29 mouse cellular contexts compared by ENCODE assay signal in the genomic region with DNA sequence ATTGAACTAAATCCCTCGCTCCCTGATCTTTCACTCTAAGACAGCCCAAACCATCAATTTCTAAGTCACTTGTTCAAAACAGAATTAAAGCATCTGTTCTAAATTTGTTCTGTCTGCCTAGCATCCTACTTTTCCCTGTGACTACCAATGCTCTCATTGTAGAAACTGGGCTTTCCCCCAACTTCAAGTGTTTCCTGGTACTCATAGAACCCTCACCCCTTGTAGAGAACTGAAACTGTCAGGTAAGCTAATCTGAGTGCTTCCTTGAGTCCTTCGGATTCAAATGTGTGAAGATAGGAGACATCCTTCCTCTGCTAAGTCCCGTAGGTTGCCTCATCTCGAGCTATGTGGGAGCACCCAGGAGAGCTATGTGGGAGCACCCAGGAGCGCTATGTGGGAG. TPM values are rescaled to one million over a fixed set of nuclear protein-coding genes. Genes with fewer than 3 reads are reported as not detected.
DNase-seq lines count a peak whose midpoint lies in the region; ATAC-seq and TF ChIP-seq lines count a peak whose summit lies in the region.
"Had no signal": no experiment of that assay in that cellular context is flagged by ENCODE, and none has a peak within 500 bp of the region (broad histone marks: within the 10 kb centered on the region; RNA-seq: fewer than 3 reads in every experiment).

No protein-coding gene starts in this region.

- in situ Hi-C loops in CH12.LX (cut with MboI; ENCODE audit: low pct_ligation_motif_present, low pct_unique_long_range_greater_than_20kb, low sequenced_read_pairs), result no loop called here

- H3K4me3 ChIP-seq in lung, postnatal 0 days (ENCODE audit: low read depth, low read length), result no peak overlapping the region
- no peak overlapping the region for H3K4me3 ChIP-seq in CH12.LX (replicated peaks in 1 of 3; ENCODE audit: low read depth in 2 of 3, low read length in 2 of 3, poor library complexity in 1 of 3)
- H3K4me3 ChIP-seq: embryonic facial prominence, embryonic 10.5 days; embryonic facial prominence, embryonic 12.5 days; forebrain, embryonic 13.5 days; forebrain, embryonic 15.5 days had no signal

- H3K27ac ChIP-seq in lung, postnatal 0 days (ENCODE audit: low read length), result no peak overlapping the region
- H3K27ac ChIP-seq in CH12.LX (ENCODE audit: insufficient read depth, low read depth), result no peak overlapping the region
- H3K27ac ChIP-seq: embryonic facial prominence, embryonic 10.5 days; embryonic facial prominence, embryonic 12.5 days; forebrain, embryonic 13.5 days; forebrain, embryonic 15.5 days had no signal

- no peak overlapping the region for H3K4me2 ChIP-seq in lung, postnatal 0 days (replicated peaks; ENCODE audit: low read depth, low read length)
- no peak overlapping the region for H3K4me2 ChIP-seq in CH12.LX (ENCODE audit: insufficient read depth, low read depth, poor library complexity, severe bottlenecking)
- H3K4me2 ChIP-seq: embryonic facial prominence, embryonic 12.5 days; forebrain, embryonic 13.5 days; forebrain, embryonic 15.5 days had no signal

- no peak for TF ChIP-seq EP300 in lung, postnatal 0 days (IDR thresholded peaks at IDR 0.05)
- TF ChIP-seq EP300 in CH12.LX (IDR thresholded peaks at IDR 0.05; ENCODE audit: low read length), result peak; percentile 74

- H3K9ac ChIP-seq in lung, postnatal 0 days (replicated peaks; ENCODE audit: low read depth), result no peak overlapping the region
- no peak overlapping the region for H3K9ac ChIP-seq in CH12.LX (ENCODE audit: insufficient read depth, low read depth)
- H3K9ac ChIP-seq: embryonic facial prominence, embryonic 12.5 days; forebrain, embryonic 13.5 days; forebrain, embryonic 15.5 days; forebrain, postnatal 0 days had no signal

- no peak for ATAC-seq in lung, postnatal 0 days
- ATAC-seq: activated CD4-positive, CD25-positive, alpha-beta regulatory T cell, adult 4 months; CD4-positive, CD25-positive, alpha-beta regulatory T cell, adult 4 months; forebrain, embryonic 13.5 days; forebrain, embryonic 15.5 days; forebrain, postnatal 0 days; Patski had no signal

- no peak for TF ChIP-seq RAD21 in CH12.LX (IDR thresholded peaks at IDR 0.05; ENCODE audit: low read depth, low read length)

- H3K4me1 ChIP-seq in lung, postnatal 0 days (ENCODE audit: insufficient read depth, low read depth, low read length), result no peaks in the 10 kb centered on the region
- H3K4me1 ChIP-seq in CH12.LX (ENCODE audit: control insufficient read depth in 1 of 2, insufficient read depth in 2 of 2), result peaks cover 5 to 18% of the 10 kb centered on the region in 2 experiments; a peak in 3 of 4 replicates
- H3K4me1 ChIP-seq: embryonic facial prominence, embryonic 10.5 days; embryonic facial prominence, embryonic 12.5 days; forebrain, embryonic 13.5 days; forebrain, embryonic 15.5 days had no signal

- no peaks in the 10 kb centered on the region for H3K27me3 ChIP-seq in lung, postnatal 0 days (replicated peaks; ENCODE audit: insufficient read depth, low read length)
- H3K27me3 ChIP-seq in CH12.LX (replicated peaks), result no peaks in the 10 kb centered on the region
- H3K27me3 ChIP-seq: embryonic facial prominence, embryonic 12.5 days; forebrain, embryonic 13.5 days; forebrain, embryonic 15.5 days; Patski had no signal

- no peaks in the 10 kb centered on the region for H3K79me2 ChIP-seq in CH12.LX (replicated peaks; ENCODE audit: control insufficient read depth, extremely low read depth, insufficient read depth, poor library complexity, severe bottlenecking)

- DNase-seq in lung, postnatal 0 days (ENCODE audit: low spot score), result peak; percentile 23
- no peak for DNase-seq in lung, postnatal 14 days
- DNase-seq in A20 (ENCODE audit: low read depth, low spot score) (peak; percentile 12), CH12.LX (ENCODE audit: extremely low read depth) (peak; percentile 61)
- DNase-seq in layer of hippocampus, postnatal 25 days (ENCODE audit: extremely low spot score in 1 of 2, low spot score in 1 of 2), result no peak
- no peak for DNase-seq in layer of hippocampus, postnatal 14 days (ENCODE audit: low spot score in 2 of 2)
- DNase-seq: adrenal gland, adult 8-10 months; adrenal gland, postnatal 14 days; adrenal gland, postnatal 36 days; B cell, adult 2 months; cerebellum, adult 11-12 months; cerebellum, adult 2 months; cerebellum, adult 9-10 months; cerebellum, postnatal 10 days; cerebellum, postnatal 25 days; forebrain, postnatal 0 days had no signal

- no peaks in the 10 kb centered on the region for H3K9me3 ChIP-seq in lung, postnatal 0 days (ENCODE audit: low read length)
- peaks cover 8% of the 10 kb centered on the region for H3K9me3 ChIP-seq in CH12.LX (replicated peaks; ENCODE audit: low read length)
- H3K9me3 ChIP-seq: embryonic facial prominence, embryonic 10.5 days; forebrain, embryonic 13.5 days; forebrain, embryonic 15.5 days had no signal

- no peak for TF ChIP-seq CTCF in lung, postnatal 0 days (IDR thresholded peaks at IDR 0.05)
- TF ChIP-seq CTCF in CH12.LX (conservative IDR thresholded peaks at IDR 0.05 in 1 of 2, IDR thresholded peaks at IDR 0.05 in 1 of 2; ENCODE audit: low read depth in 2 of 2, low read length in 2 of 2), result no peak

- 79% methylated on average over 5 of the region's 5 CpGs for WGBS in lung, postnatal 0 days

- no peak for TF ChIP-seq POLR2A in CH12.LX (IDR thresholded peaks at IDR 0.05; ENCODE audit: low read depth, low read length)

- dilution Hi-C loops in CH12.LX (cut with MboI; ENCODE audit: extremely low pct_ligation_motif_present, extremely low pct_unique_long_range_greater_than_20kb, low sequenced_read_pairs), result no loop called here

- no peaks in the 10 kb centered on the region for H3K36me3 ChIP-seq in lung, postnatal 0 days (ENCODE audit: insufficient read depth, low read length)
- peaks cover under 1 to 6% of the 10 kb centered on the region in 2 experiments for H3K36me3 ChIP-seq in CH12.LX (replicated peaks in 1 of 2; ENCODE audit: control insufficient read depth in 1 of 2, insufficient read depth in 1 of 2, low read length in 1 of 2)

TF ChIP-seq in CH12.LX, 34 proteins besides CTCF, POLR2A, EP300 and RAD21:
- TF ChIP-seq MAFK (IDR thresholded peaks at IDR 0.05; ENCODE audit: insufficient replicate concordance, low read length), result peak; percentile 77
- TF ChIP-seq POLR2AphosphoS2 (IDR thresholded peaks at IDR 0.05; ENCODE audit: low read depth, low read length), result no peak
- TF ChIP-seq ELF1 (IDR thresholded peaks at IDR 0.05; ENCODE audit: low read depth, low read length), result 0 out of 2 replicates have a peak, but pooled peaks have one; percentile 19
- peak; percentile 27; the same call in 1 of the 2 replicates for TF ChIP-seq SIN3A (IDR thresholded peaks at IDR 0.05; ENCODE audit: low read length)
- 0 out of 2 replicates have a peak, but pooled peaks have one; percentile 31 for TF ChIP-seq MEF2A (IDR thresholded peaks at IDR 0.05; ENCODE audit: borderline replicate concordance, low read depth, low read length)
- peak; percentile 70 for TF ChIP-seq RCOR1 (conservative IDR thresholded peaks at IDR 0.05; ENCODE audit: low read depth, low read length)
- TF ChIP-seq TCF12 (IDR thresholded peaks at IDR 0.05; ENCODE audit: low read depth, low read length), result 0 out of 2 replicates have a peak, but pooled peaks have one; percentile 19
- peak; percentile 83 for TF ChIP-seq IRF4 (IDR thresholded peaks at IDR 0.05; ENCODE audit: low read depth, low read length)
- TF ChIP-seq MYC (IDR thresholded peaks at IDR 0.05; ENCODE audit: low read depth, low read length), result no peak
- peak; percentile 60 for TF ChIP-seq ETS1 (conservative IDR thresholded peaks at IDR 0.05; ENCODE audit: low read depth, low read length)

RNA-seq across cellular contexts. Expression of a gene that starts 13.6 kb away (rescaled TPM):
- polyA plus RNA-seq in lung, postnatal 0 days (2015; fragmentation: Nextera tagmentation; extraction: Ambion mirVana), result not detected in 2 replicates
- total RNA-seq in CH12.LX (2012; rRNA removed) (not detected in 2 replicates), CH12.LX (2014; rRNA removed) (not detected in 2 replicates)
- polyA plus RNA-seq in CH12.LX (2012; ENCODE audit: insufficient read length, low read depth), result not detected in 2 replicates
- total RNA-seq in layer of hippocampus, postnatal 25 days (2021), result not detected
- not detected for total RNA-seq in layer of hippocampus, postnatal 14 days (2021)
- total RNA-seq: adrenal gland, adult 18-20 months; adrenal gland, postnatal 14 days; adrenal gland, postnatal 36 days; ES-E14; forebrain, postnatal 0 days; MEL had no signal
- polyA plus RNA-seq: activated CD4-positive, CD25-positive, alpha-beta regulatory T cell, adult 4 months; CD4-positive, CD25-positive, alpha-beta regulatory T cell, adult 4 months; cerebellum, adult 2 months; cortical plate, adult 2 months; embryonic facial prominence, embryonic 10.5 days; embryonic facial prominence, embryonic 12.5 days; embryonic facial prominence, embryonic 14.5 days; forebrain, embryonic 11.5 days; forebrain, embryonic 13.5 days; forebrain, embryonic 15.5 days; forebrain, postnatal 0 days had no signal

RNA-seq across cellular contexts. Expression of a gene that starts 32.8 kb away (rescaled TPM):
- 7.9 and 11.1 TPM in 2 replicates for polyA plus RNA-seq in lung, postnatal 0 days (2015; fragmentation: Nextera tagmentation; extraction: Ambion mirVana)
- total RNA-seq in CH12.LX (2012; rRNA removed) (3.5 and 4.7 TPM in 2 replicates), CH12.LX (2014; rRNA removed) (3.0 and 3.3 TPM in 2 replicates)
- 4.1 and 4.9 TPM in 2 replicates for polyA plus RNA-seq in CH12.LX (2012; ENCODE audit: insufficient read length, low read depth)
- total RNA-seq in layer of hippocampus, postnatal 25 days (2021), result 10 to 100 TPM; 25.0 to 25.9 TPM
- 10 to 100 TPM; 18.7 to 20.0 TPM for total RNA-seq in layer of hippocampus, postnatal 14 days (2021)

Comparison
In these comparisons a context has a peak if more than half of its experiments do, and no peak if none do; other contexts are left out.
1. DNase-seq: peak in lung, postnatal 0 days (single experiment), A20 (single experiment) and CH12.LX (single experiment); none in lung, postnatal 14 days (single experiment), layer of hippocampus, postnatal 25 days (0 of 2) and layer of hippocampus, postnatal 14 days (0 of 2).